ENCODE assay signal across 9 mouse cellular contexts in the genomic region with DNA sequence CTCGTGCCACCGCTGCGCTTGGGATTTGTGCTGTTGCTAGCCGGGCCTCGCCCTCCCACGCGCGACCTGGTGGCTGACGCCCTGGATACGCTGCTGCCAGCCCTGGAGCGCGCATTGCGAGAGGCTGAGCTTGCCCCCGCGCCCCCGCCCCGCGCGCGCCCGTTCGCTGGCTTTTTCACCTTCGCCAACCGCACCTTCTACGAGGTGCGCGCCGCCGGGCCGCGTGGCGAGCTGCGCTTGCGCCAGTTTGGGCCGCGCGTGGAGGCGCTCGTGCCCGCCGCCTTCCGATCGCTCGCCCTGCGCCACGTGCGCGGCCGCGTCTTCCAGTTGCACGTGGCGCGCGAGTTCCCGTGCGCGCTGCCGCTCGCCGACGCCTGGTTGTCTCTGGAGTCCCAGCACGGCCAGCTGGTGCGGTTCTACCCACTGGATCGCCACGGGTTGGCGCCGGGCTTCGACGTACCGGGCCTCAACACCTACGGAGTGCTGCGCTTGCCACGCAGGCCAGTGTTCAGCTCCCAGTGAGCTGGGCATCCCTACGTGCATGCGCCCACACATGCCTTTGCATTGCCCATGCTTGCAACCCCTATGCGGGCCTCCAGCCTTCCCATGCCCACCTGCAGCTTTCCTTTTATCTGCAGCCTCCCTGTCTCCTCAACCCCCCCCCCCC. TPM values are rescaled to one million over a fixed set of nuclear protein-coding genes. Genes with fewer than 3 reads are reported as not detected.
DNase-seq lines count a peak whose midpoint lies in the region; ATAC-seq and TF ChIP-seq lines count a peak whose summit lies in the region.
"Had no signal": no experiment of that assay in that cellular context is flagged by ENCODE, and none has a peak within 500 bp of the region (broad histone marks: within the 10 kb centered on the region; RNA-seq: fewer than 3 reads in every experiment).

No protein-coding gene starts in this region.

- no peaks in the 10 kb centered on the region; the same call in 1 of the 2 replicates for H3K9me3 ChIP-seq in erythroblast, embryonic 14.5 days (ENCODE audit: control insufficient read depth, low read length)
- no peaks in the 10 kb centered on the region for H3K9me3 ChIP-seq in ES-Bruce4 (replicated peaks; ENCODE audit: control insufficient read depth, insufficient read depth, low read length, poor library complexity, severe bottlenecking)
- no peaks in the 10 kb centered on the region for H3K9me3 ChIP-seq in hindbrain, embryonic 12.5 days (replicated peaks)
- H3K9me3 ChIP-seq in neural tube, embryonic 13.5 days, result no peaks in the 10 kb centered on the region

- no peak for ATAC-seq in erythroblast, adult 5-6 weeks (replicated peaks; ENCODE audit: low FRiP score, poor library complexity, severe bottlenecking)
- ATAC-seq in hindbrain, embryonic 12.5 days (ENCODE audit: low FRiP score), result peak; percentile 57
- ATAC-seq in neural tube, embryonic 13.5 days (ENCODE audit: low read depth), result peak; percentile 85
- no peak for ATAC-seq in erythroid progenitor cell, adult 5-6 weeks (replicated peaks; ENCODE audit: low FRiP score, poor library complexity, severe bottlenecking)

- TF ChIP-seq EP300 in ES-Bruce4 (IDR thresholded peaks at IDR 0.05; ENCODE audit: insufficient read depth, low read depth, low read length), result no peak

- H3K4me3 ChIP-seq in erythroblast, embryonic 14.5 days (replicated peaks), result peak overlapping the region; percentile 26
- peak overlapping the region; percentile 48 for H3K4me3 ChIP-seq in ES-Bruce4 (ENCODE audit: low read depth, low read length)
- H3K4me3 ChIP-seq in hindbrain, embryonic 12.5 days, result peak overlapping the region; percentile 52
- peak overlapping the region; percentile 50 for H3K4me3 ChIP-seq in neural tube, embryonic 13.5 days

- peak; percentile 77 for DNase-seq in embryo, embryonic 11 days
- peak; percentile 80 to 85 for DNase-seq in left cerebral cortex, postnatal 36 days (ENCODE audit: low spot score in 2 of 2)

- H3K27me3 ChIP-seq in erythroblast, embryonic 14.5 days (ENCODE audit: control insufficient read depth), result peaks cover 21% of the 10 kb centered on the region
- H3K27me3 ChIP-seq in ES-Bruce4 (ENCODE audit: control insufficient read depth, insufficient read depth, low read length, poor library complexity, severe bottlenecking), result peaks cover 2% of the 10 kb centered on the region; the same call in 1 of the 2 replicates
- peaks cover 36% of the 10 kb centered on the region for H3K27me3 ChIP-seq in hindbrain, embryonic 12.5 days
- H3K27me3 ChIP-seq in neural tube, embryonic 13.5 days, result peaks cover 34% of the 10 kb centered on the region

- peaks cover 3% of the 10 kb centered on the region; the same call in 1 of the 2 replicates for H3K4me1 ChIP-seq in erythroblast, embryonic 14.5 days (ENCODE audit: control insufficient read depth)
- H3K4me1 ChIP-seq in ES-Bruce4 (ENCODE audit: control insufficient read depth, insufficient read depth, low read length), result no peaks in the 10 kb centered on the region
- peaks cover 22% of the 10 kb centered on the region for H3K4me1 ChIP-seq in hindbrain, embryonic 12.5 days
- H3K4me1 ChIP-seq in neural tube, embryonic 13.5 days (replicated peaks), result peaks cover 12% of the 10 kb centered on the region

- no peak overlapping the region for H3K27ac ChIP-seq in ES-Bruce4 (ENCODE audit: insufficient read depth, low read length)
- H3K27ac ChIP-seq in hindbrain, embryonic 12.5 days, result no peak overlapping the region
- H3K27ac ChIP-seq in neural tube, embryonic 13.5 days (replicated peaks), result no peak overlapping the region; the same call in 1 of the 2 replicates

- peak overlapping the region; percentile 89 for H3K4me2 ChIP-seq in hindbrain, embryonic 12.5 days (replicated peaks)
- peak overlapping the region; percentile 74 for H3K4me2 ChIP-seq in neural tube, embryonic 13.5 days

- no peak for TF ChIP-seq CTCF in ES-Bruce4 (IDR thresholded peaks at IDR 0.05; ENCODE audit: low read depth, low read length)

- TF ChIP-seq POLR2A in ES-Bruce4 (IDR thresholded peaks at IDR 0.05; ENCODE audit: insufficient read depth, low read length), result no peak

- WGBS in hindbrain, embryonic 12.5 days, result 2% methylated on average over 76 of the region's 76 CpGs
- WGBS in neural tube, embryonic 13.5 days, result 1% methylated on average over 76 of the region's 76 CpGs

- intact Hi-C loops in left cerebral cortex, postnatal 36 days (cut with DNase I), result no loop called here

- no peaks in the 10 kb centered on the region for H3K36me3 ChIP-seq in erythroblast, embryonic 14.5 days (ENCODE audit: control insufficient read depth)
- H3K36me3 ChIP-seq in ES-Bruce4 (ENCODE audit: control insufficient read depth, insufficient read depth, low read length, poor library complexity, severe bottlenecking), result no peaks in the 10 kb centered on the region
- no peaks in the 10 kb centered on the region for H3K36me3 ChIP-seq in hindbrain, embryonic 12.5 days
- no peaks in the 10 kb centered on the region for H3K36me3 ChIP-seq in neural tube, embryonic 13.5 days

- peak overlapping the region; percentile 30 for H3K9ac ChIP-seq in ES-Bruce4 (ENCODE audit: low read depth, poor library complexity, severe bottlenecking)
- peak overlapping the region; percentile 61 for H3K9ac ChIP-seq in hindbrain, embryonic 12.5 days
- peak overlapping the region; percentile 72 for H3K9ac ChIP-seq in neural tube, embryonic 13.5 days

RNA-seq across cellular contexts. Expression of a gene that starts 15.3 kb away (rescaled TPM):
- polyA plus RNA-seq in erythroblast, embryonic 14.5 days (2012), result 0.01 TPM in 1 of 2 replicates, not detected in the other
- total RNA-seq in erythroblast, adult 5-6 weeks (2015; ENCODE audit: low replicate concordance), result not detected in 2 replicates
- total RNA-seq in erythroblast, adult 5-6 weeks (2017; ENCODE audit: low replicate concordance), result not detected in 2 replicates
- polyA plus RNA-seq in ES-Bruce4 (2011; ENCODE audit: insufficient read depth, insufficient read length, low read depth, missing spikeins), result not detected in 2 replicates
- polyA plus RNA-seq in hindbrain, embryonic 12.5 days (2016; fragmentation: Nextera tagmentation; extraction: Ambion mirVana), result 0.06 TPM in 1 of 2 replicates, not detected in the other
- under 1 TPM in 1 of 2 experiments, not detected in 1; 0.15 TPM for total RNA-seq in left cerebral cortex, postnatal 36 days (2021)
- polyA plus RNA-seq in neural tube, embryonic 13.5 days (2015; fragmentation: Nextera tagmentation; extraction: Ambion mirVana), result 0.10 TPM in 1 of 2 replicates, not detected in the other
- total RNA-seq in erythroid progenitor cell, adult 5-6 weeks (2015; ENCODE audit: low replicate concordance), result not detected in 2 replicates
- not detected in 2 replicates for total RNA-seq in erythroid progenitor cell, adult 5-6 weeks (2017; ENCODE audit: low replicate concordance)
- total RNA-seq: CH12.LX had no signal

RNA-seq across cellular contexts. Expression of a gene that starts 27.5 kb away (rescaled TPM):
- not detected in 2 replicates for polyA plus RNA-seq in erythroblast, embryonic 14.5 days (2012)
- not detected in 2 replicates for total RNA-seq in erythroblast, adult 5-6 weeks (2015; ENCODE audit: low replicate concordance)
- not detected in 2 replicates for total RNA-seq in erythroblast, adult 5-6 weeks (2017; ENCODE audit: low replicate concordance)
- not detected in 2 replicates for polyA plus RNA-seq in ES-Bruce4 (2011; ENCODE audit: insufficient read depth, insufficient read length, low read depth, missing spikeins)
- polyA plus RNA-seq in hindbrain, embryonic 12.5 days (2016; fragmentation: Nextera tagmentation; extraction: Ambion mirVana), result not detected in 2 replicates
- not detected for total RNA-seq in left cerebral cortex, postnatal 36 days (2021)
- polyA plus RNA-seq in neural tube, embryonic 13.5 days (2015; fragmentation: Nextera tagmentation; extraction: Ambion mirVana), result not detected in 2 replicates
- not detected in 2 replicates for total RNA-seq in erythroid progenitor cell, adult 5-6 weeks (2015; ENCODE audit: low replicate concordance)
- total RNA-seq in erythroid progenitor cell, adult 5-6 weeks (2017; ENCODE audit: low replicate concordance), result not detected in 2 replicates
- total RNA-seq: CH12.LX had no signal

RNA-seq across cellular contexts. Expression of a gene that starts 35.2 kb away (rescaled TPM):
- polyA plus RNA-seq in erythroblast, embryonic 14.5 days (2012), result 0.90 and 1.1 TPM in 2 replicates
- total RNA-seq in erythroblast, adult 5-6 weeks (2015; ENCODE audit: low replicate concordance), result 15.5 and 23.1 TPM in 2 replicates
- 34.8 and 47.0 TPM in 2 replicates for total RNA-seq in erythroblast, adult 5-6 weeks (2017; ENCODE audit: low replicate concordance)
- 205 and 211 TPM in 2 replicates for polyA plus RNA-seq in ES-Bruce4 (2011; ENCODE audit: insufficient read depth, insufficient read length, low read depth, missing spikeins)
- polyA plus RNA-seq in hindbrain, embryonic 12.5 days (2016; fragmentation: Nextera tagmentation; extraction: Ambion mirVana), result 118 and 122 TPM in 2 replicates
- 10 to 100 TPM; 95.6 to 96.1 TPM for total RNA-seq in left cerebral cortex, postnatal 36 days (2021)
- polyA plus RNA-seq in neural tube, embryonic 13.5 days (2015; fragmentation: Nextera tagmentation; extraction: Ambion mirVana), result 76.5 TPM in 2 replicates
- total RNA-seq in erythroid progenitor cell, adult 5-6 weeks (2015; ENCODE audit: low replicate concordance), result 32.8 and 38.1 TPM in 2 replicates
- 21.0 and 34.4 TPM in 2 replicates for total RNA-seq in erythroid progenitor cell, adult 5-6 weeks (2017; ENCODE audit: low replicate concordance)

Comparison
In these comparisons a context has a peak if more than half of its experiments do, and no peak if none do; other contexts are left out.
1. ATAC-seq: peak in hindbrain, embryonic 12.5 days (single experiment) and neural tube, embryonic 13.5 days (single experiment); none in erythroblast, adult 5-6 weeks (single experiment) and erythroid progenitor cell, adult 5-6 weeks (single experiment).
2. RNA of a gene that starts 35.2 kb away (polyA plus RNA-seq): 205 to 211 TPM in ES-Bruce4, 118 to 122 TPM in hindbrain, embryonic 12.5 days and 76.5 TPM in neural tube, embryonic 13.5 days; 0.90 to 1.1 TPM in erythroblast, embryonic 14.5 days; every median in the first group is over 10 times any median in the second.
3. Peak in every context shown above with its lines, with median percentiles within 50 percentile points of each other: H3K4me3 ChIP-seq and H3K9ac ChIP-seq.